In the genomic region with DNA sequence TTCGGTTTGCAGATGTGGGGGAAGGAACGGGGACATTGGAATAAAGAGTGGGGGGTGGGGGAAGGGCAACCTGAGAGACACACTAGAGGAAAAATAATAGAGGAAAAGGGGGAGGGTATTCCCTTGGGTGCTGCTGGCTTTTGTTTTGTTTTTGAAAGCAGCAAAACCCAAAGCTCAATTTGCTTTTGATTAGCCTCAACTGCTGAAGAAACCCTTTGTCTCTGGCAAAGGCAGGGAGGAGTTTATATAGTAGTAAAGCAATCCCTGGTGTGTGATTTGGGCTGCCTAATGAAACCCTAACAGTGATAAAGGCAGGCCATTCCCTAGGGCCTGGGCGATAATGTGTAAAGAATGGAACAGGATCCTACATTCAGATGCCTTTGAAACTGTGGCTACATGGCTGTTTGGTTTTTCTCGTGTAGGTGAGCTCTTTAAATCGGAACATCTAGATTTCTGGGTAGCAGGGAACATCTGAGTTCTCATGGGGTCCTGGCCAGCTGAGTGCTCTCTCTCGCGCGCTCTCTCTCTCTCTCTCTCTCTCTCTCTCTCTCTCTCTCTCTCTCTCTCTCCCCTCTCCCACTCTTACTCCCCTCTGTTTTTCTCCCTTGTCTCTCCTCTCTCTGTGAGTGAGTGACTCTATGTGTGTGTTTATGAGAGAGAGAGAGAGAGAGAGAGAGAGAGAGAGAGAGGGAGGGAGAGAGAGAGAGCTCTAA, we compare ENCODE assay signal across 10 mouse cellular contexts. TPM values are rescaled to one million over a fixed set of nuclear protein-coding genes. Genes with fewer than 3 reads are reported as not detected.
A peak's percentile ranks its signal among the peaks of the same experiment; 100 is the strongest.
DNase-seq lines count a peak whose midpoint lies in the region; ATAC-seq and TF ChIP-seq lines count a peak whose summit lies in the region.
"Had no signal": no experiment of that assay in that cellular context is flagged by ENCODE, and none has a peak within 500 bp of the region (broad histone marks: within the 10 kb centered on the region; RNA-seq: fewer than 3 reads in every experiment).

No protein-coding gene starts in this region.

- H3K4me1 ChIP-seq in heart, embryonic 13.5 days, result peaks cover 32% of the 10 kb centered on the region
- peaks cover 7% of the 10 kb centered on the region for H3K4me1 ChIP-seq in forebrain, postnatal 0 days (ENCODE audit: insufficient read depth)
- H3K4me1 ChIP-seq in liver, postnatal 0 days (ENCODE audit: insufficient read depth), result peaks cover 8% of the 10 kb centered on the region; the same call in 1 of the 2 replicates

- no peaks in the 10 kb centered on the region for H3K9me3 ChIP-seq in heart, embryonic 13.5 days
- no peaks in the 10 kb centered on the region for H3K9me3 ChIP-seq in forebrain, postnatal 0 days (ENCODE audit: low read length)
- no peaks in the 10 kb centered on the region for H3K9me3 ChIP-seq in liver, postnatal 0 days (ENCODE audit: low read length)

- no peak for TF ChIP-seq EP300 in liver, postnatal 0 days (IDR thresholded peaks at IDR 0.05; ENCODE audit: low read depth)

- DNase-seq in heart, adult 9 months (ENCODE audit: low spot score in 2 of 2), result no peak
- DNase-seq in brain, embryonic 14.5 days (ENCODE audit: low read depth), result peak; percentile 66
- DNase-seq in forebrain, postnatal 0 days, result peak; percentile 17
- no peak for DNase-seq in liver, postnatal 0 days
- no peak for DNase-seq in urinary bladder, postnatal 4 days (ENCODE audit: low spot score in 2 of 2)
- DNase-seq in frontal cortex, postnatal 14 days (ENCODE audit: low spot score in 2 of 2), result no peak
- no peak for DNase-seq in cerebellum, adult 11-12 months
- DNase-seq: kidney, postnatal 14 days had no signal

- peak overlapping the region; percentile 70 for H3K4me2 ChIP-seq in heart, embryonic 13.5 days
- no peak overlapping the region for H3K4me2 ChIP-seq in forebrain, postnatal 0 days (ENCODE audit: low read depth)
- H3K4me2 ChIP-seq in liver, postnatal 0 days (ENCODE audit: low read depth, low read length), result 0 out of 2 replicates have a peak overlapping the region, but pooled peaks have one; percentile 72

- TF ChIP-seq POLR2A in brain, embryonic 14.5 days (IDR thresholded peaks at IDR 0.05; ENCODE audit: borderline replicate concordance, extremely low read depth, insufficient read depth, insufficient read length, poor library complexity, severe bottlenecking), result no peak

- 0 out of 2 replicates have a peak overlapping the region, but pooled peaks have one; percentile 14 for H3K9ac ChIP-seq in heart, embryonic 13.5 days
- H3K9ac ChIP-seq in forebrain, postnatal 0 days, result no peak overlapping the region
- no peak overlapping the region for H3K9ac ChIP-seq in liver, postnatal 0 days (replicated peaks)

- no peaks in the 10 kb centered on the region for H3K27me3 ChIP-seq in heart, embryonic 13.5 days (replicated peaks)
- H3K27me3 ChIP-seq in forebrain, postnatal 0 days (ENCODE audit: insufficient read depth, low read length), result no peaks in the 10 kb centered on the region
- no peaks in the 10 kb centered on the region for H3K27me3 ChIP-seq in liver, postnatal 0 days (ENCODE audit: insufficient read depth, low read length)

- H3K27ac ChIP-seq in heart, embryonic 13.5 days (replicated peaks), result peak overlapping the region; percentile 53
- no peak overlapping the region for H3K27ac ChIP-seq in forebrain, postnatal 0 days (ENCODE audit: low read depth, low read length)
- no peak overlapping the region for H3K27ac ChIP-seq in liver, postnatal 0 days (ENCODE audit: low read depth)
- H3K27ac ChIP-seq: macrophage had no signal

- no peak for TF ChIP-seq CTCF in brain, embryonic 14.5 days (IDR thresholded peaks at IDR 0.05; ENCODE audit: borderline replicate concordance, extremely low read depth, insufficient read depth, insufficient read length)
- TF ChIP-seq CTCF in forebrain, postnatal 0 days (IDR thresholded peaks at IDR 0.05; ENCODE audit: low read depth), result no peak
- TF ChIP-seq CTCF in liver, postnatal 0 days (IDR thresholded peaks at IDR 0.05; ENCODE audit: low read depth), result no peak

- H3K4me3 ChIP-seq in heart, embryonic 13.5 days, result no peak overlapping the region
- no peak overlapping the region for H3K4me3 ChIP-seq in forebrain, postnatal 0 days (ENCODE audit: low read depth, low read length)
- H3K4me3 ChIP-seq in liver, postnatal 0 days (ENCODE audit: low read depth, low read length), result no peak overlapping the region

- no peak for ATAC-seq in heart, embryonic 13.5 days (ENCODE audit: extremely low read depth, insufficient number of reproducible peaks, low FRiP score, low TSS enrichment)
- ATAC-seq in forebrain, postnatal 0 days, result no peak
- no peak for ATAC-seq in liver, postnatal 0 days

- no peaks in the 10 kb centered on the region for H3K36me3 ChIP-seq in heart, embryonic 13.5 days
- H3K36me3 ChIP-seq in forebrain, postnatal 0 days (ENCODE audit: insufficient read depth), result no peaks in the 10 kb centered on the region
- no peaks in the 10 kb centered on the region for H3K36me3 ChIP-seq in liver, postnatal 0 days (replicated peaks; ENCODE audit: insufficient read depth, low read length)

- WGBS in heart, embryonic 13.5 days, result 38% methylated on average over 8 of the region's 8 CpGs
- WGBS in forebrain, postnatal 0 days, result 8% methylated on average over 8 of the region's 8 CpGs
- WGBS in liver, postnatal 0 days (ENCODE audit: insufficient replicate concordance), result 56% methylated on average over 8 of the region's 8 CpGs

RNA-seq across cellular contexts. Expression of a gene that starts 26.8 kb away (rescaled TPM):
- 9.2 and 10.8 TPM in 2 replicates for polyA plus RNA-seq in heart, embryonic 13.5 days (2015; fragmentation: Nextera tagmentation; extraction: Ambion mirVana)
- polyA plus RNA-seq in brain, embryonic 14.5 days (2012; rRNA removed), result 1.9 and 3.1 TPM in 2 replicates
- 4.0 and 7.1 TPM in 2 replicates for total RNA-seq in forebrain, postnatal 0 days (2014; rRNA removed)
- polyA plus RNA-seq in forebrain, postnatal 0 days (2015; fragmentation: Nextera tagmentation; extraction: Ambion mirVana), result 1.9 TPM in 2 replicates
- polyA plus RNA-seq in liver, postnatal 0 days (2015; fragmentation: Nextera tagmentation; extraction: Ambion mirVana), result 1.7 and 2.0 TPM in 2 replicates

Comparison
In these comparisons a context has a peak if more than half of its experiments do, and no peak if none do; other contexts are left out.
1. DNase-seq: peak in brain, embryonic 14.5 days (single experiment) and forebrain, postnatal 0 days (single experiment); none in heart, adult 9 months (0 of 2), liver, postnatal 0 days (single experiment), urinary bladder, postnatal 4 days (0 of 2), frontal cortex, postnatal 14 days (0 of 2) and cerebellum, adult 11-12 months (single experiment).